Mouse (Mus musculus) intestine, embryonic 16.5 days (tissue): Measurements from ENCODE around the gene Ppp1r13l. TPM values are rescaled to one million over a fixed set of nuclear protein-coding genes. Genes with fewer than 3 reads are reported as not detected.

Source experiments
- microRNA counts: library from miRNA; unstranded; fragments of <30 nt; microRNA quantifications from one replicate; lab custom pipeline; 2016
- microRNA-seq: library from miRNA; unstranded; fragments of <30 nt; microRNA quantifications from one replicate; pipeline ENCODE4, GENCODE M21; 2016
- polyA plus RNA-seq: library from polyadenylated mRNA; unstranded; fragments of >200 nt; fragmentation: Nextera tagmentation; extraction: Ambion mirVana; gene quantifications from 2 replicates; pipeline ENCODE4 v1.2.1, GENCODE M21; 2015

Gene Ppp1r13l
- polyA plus RNA-seq, 1 experiment from 2014 or later = 3.1 TPM

MicroRNAs within 50 kb of the gene (microRNA counts, 519-probe panel; counts per million panel counts)
- 35.7 counts per million for microRNA mmu-miR-343 (lab: Ali Mortazavi, UCI)

Small RNAs within 50 kb of the gene (microRNA-seq; reads per million reads assigned to microRNA genes)
- not detected for gene Mir343

Other genes with a start within 250 kb of the Ppp1r13l start
- 1.5 and 2.1 TPM in 2 replicates for gene Gm4969, start 241.4 kb upstream of the Ppp1r13l start, polyA plus RNA-seq
- 10.8 and 11.0 TPM in 2 replicates for gene Fbxo46, start 239.9 kb upstream of the Ppp1r13l start, polyA plus RNA-seq
- gene Qpctl, start 210.5 kb upstream of the Ppp1r13l start, polyA plus RNA-seq = 10.5 and 11.1 TPM in 2 replicates
- 119 and 132 TPM in 2 replicates for gene Snrpd2, start 210.0 kb upstream of the Ppp1r13l start, polyA plus RNA-seq
- gene Gipr, start 193.6 kb upstream of the Ppp1r13l start, polyA plus RNA-seq = 3.1 and 3.6 TPM in 2 replicates
- 7.1 and 8.4 TPM in 2 replicates for gene Eml2, start 183.3 kb upstream of the Ppp1r13l start, polyA plus RNA-seq
- 1.6 and 2.1 TPM in 2 replicates for gene Gpr4, start 147.2 kb upstream of the Ppp1r13l start, polyA plus RNA-seq
- gene Opa3, start 131.4 kb upstream of the Ppp1r13l start, polyA plus RNA-seq = 40.6 and 40.9 TPM in 2 replicates
- 106 and 120 TPM in 2 replicates for gene Vasp, start 87.9 kb upstream of the Ppp1r13l start, polyA plus RNA-seq
- gene Ppm1n, start 79.7 kb upstream of the Ppp1r13l start, polyA plus RNA-seq = 0.29 and 0.32 TPM in 2 replicates
- 10.3 and 11.8 TPM in 2 replicates for gene Rtn2, start 77.1 kb upstream of the Ppp1r13l start, polyA plus RNA-seq
- gene Fosb, start 49.7 kb upstream of the Ppp1r13l start, polyA plus RNA-seq = 0.10 and 0.21 TPM in 2 replicates
- 45.8 and 51.3 TPM in 2 replicates for gene Ercc1, start 15.0 kb upstream of the Ppp1r13l start, polyA plus RNA-seq
- 19.1 and 24.3 TPM in 2 replicates for gene Cd3eap, start 266 bp upstream of the Ppp1r13l start, polyA plus RNA-seq
- 15.5 and 17.6 TPM in 2 replicates for gene Ercc2, start 22.3 kb downstream of the Ppp1r13l start, polyA plus RNA-seq
- 2.7 and 2.9 TPM in 2 replicates for gene Klc3, start 44.4 kb downstream of the Ppp1r13l start, polyA plus RNA-seq
- 15.3 and 17.6 TPM in 2 replicates for gene Ckm, start 45.0 kb downstream of the Ppp1r13l start, polyA plus RNA-seq
- gene Mark4, start 99.1 kb downstream of the Ppp1r13l start, polyA plus RNA-seq = 3.7 and 4.4 TPM in 2 replicates
- 0.27 and 0.46 TPM in 2 replicates for gene Exoc3l2, start 103.6 kb downstream of the Ppp1r13l start, polyA plus RNA-seq
- gene Bloc1s3, start 148.6 kb downstream of the Ppp1r13l start, polyA plus RNA-seq = 1.4 and 2.0 TPM in 2 replicates
- 147 and 159 TPM in 2 replicates for gene Trappc6a, start 148.6 kb downstream of the Ppp1r13l start, polyA plus RNA-seq
- gene Nkpd1, start 158.1 kb downstream of the Ppp1r13l start, polyA plus RNA-seq = 0.06 and 0.07 TPM in 2 replicates
- 15.5 and 18.6 TPM in 2 replicates for gene Ppp1r37, start 203.3 kb downstream of the Ppp1r13l start, polyA plus RNA-seq
- 0.42 and 0.64 TPM in 2 replicates for gene Zfp296, start 217.5 kb downstream of the Ppp1r13l start, polyA plus RNA-seq
- gene Gemin7, start 217.8 kb downstream of the Ppp1r13l start, polyA plus RNA-seq = 132 and 137 TPM in 2 replicates
- 30.3 and 32.5 TPM in 2 replicates for gene Clasrp, start 244.7 kb downstream of the Ppp1r13l start, polyA plus RNA-seq